Mouse (Mus musculus) kidney, adult 2 months (tissue): Measurements from ENCODE around the gene Htr2b. TPM values are rescaled to one million over a fixed set of nuclear protein-coding genes. Genes with fewer than 3 reads are reported as not detected.

Experiments
- DNase-seq: peaks from one replicate; pipeline ENCODE4 v3.0.0; 2021
- H3K27ac ChIP-seq: fragments of 200-500 bp; 2 replicates; pipeline ENCODE4 v1.5.1; 2012; ENCODE audit warnings: low read depth, low read length, control low read depth, inconsistent platforms; ENCODE audit not compliant: insufficient read depth
- H3K27me3 ChIP-seq: fragments of 200-500 bp; replicated peaks from 2 replicates; pipeline ENCODE4 v1.6.1; 2012; ENCODE audit warnings: mild to moderate bottlenecking, moderate library complexity, low read length, inconsistent platforms; ENCODE audit not compliant: control insufficient read depth, insufficient read depth
- H3K36me3 ChIP-seq: fragments of 200-500 bp; 2 replicates; pipeline ENCODE4 v1.6.1; 2012; ENCODE audit warnings: mild to moderate bottlenecking, moderate library complexity, low read length, inconsistent platforms; ENCODE audit not compliant: control insufficient read depth, insufficient read depth
- H3K4me1 ChIP-seq: fragments of 200-500 bp; 2 replicates; pipeline ENCODE4 v1.6.1; 2011; ENCODE audit warnings: low read length; ENCODE audit not compliant: control insufficient read depth, insufficient read depth
- H3K4me3 ChIP-seq: fragments of 200-500 bp; 2 replicates; pipeline ENCODE4 v1.5.1; 2011; ENCODE audit warnings: mild to moderate bottlenecking, low read depth, low read length, control low read depth; ENCODE audit not compliant: insufficient read depth
- CTCF ChIP-seq: fragments of 200-500 bp; conservative IDR thresholded peaks from 2 replicates; pipeline ENCODE4 v1.5.1; 2011; ENCODE audit warnings: low read depth, mild to moderate bottlenecking, control low read depth, low read length, moderate library complexity, mixed read lengths; ENCODE audit not compliant: insufficient read depth, insufficient read length
- POLR2A ChIP-seq: fragments of 200-500 bp; IDR thresholded peaks from one replicate; pipeline ENCODE4 v1.6.1; 2011; ENCODE audit warnings: low read depth, low read length, control low read depth
- WGBS: fragments of 180-500 bp; shearing (Covaris S2); methylation state at CpG from one replicate; pipeline ENCODE4 v1.1.7; 2018; 5-methylcytosine and 5-hydroxymethylcytosine counted together
- polyA plus RNA-seq: library from polyadenylated mRNA; depleted of rRNA; stranded (reverse); fragments of >200 nt; gene quantifications from 2 replicates; pipeline ENCODE4 v1.2.3, GENCODE M21; 2012

Htr2b gene
- polyA plus RNA-seq, 1 experiment = 0.33 TPM

DNA sequence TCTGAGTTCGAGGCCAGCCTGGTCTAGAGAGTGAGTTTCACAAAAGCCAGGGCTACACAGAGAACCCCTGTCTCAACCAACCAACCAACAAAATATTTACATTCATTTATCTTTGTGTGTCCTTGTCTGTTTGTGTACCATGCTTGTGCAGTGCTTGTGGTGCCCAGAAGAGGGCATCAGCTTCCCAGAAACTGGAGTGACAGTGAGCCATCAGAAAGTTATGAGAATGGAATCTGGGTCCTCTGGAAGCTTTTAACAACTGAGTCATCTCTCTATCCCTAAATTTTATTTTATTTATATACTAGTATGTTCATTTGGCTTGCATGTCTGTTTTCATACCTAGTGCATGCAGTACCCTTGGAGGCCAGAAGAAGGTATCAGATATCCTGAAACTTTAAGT is 40.8 kb upstream of the Htr2b start:
- Histone ChIP-seq H3K4me3 (no peak overlapping the region), H3K27ac (no peak overlapping the region), H3K27me3 (no peaks in the 10 kb centered on the region), H3K36me3 (no peaks in the 10 kb centered on the region), H3K4me1 (peaks cover 4% of the 10 kb centered on the region; the same call in 1 of the 2 replicates)
- DNase-seq = peak; percentile 37
- TF ChIP-seq POLR2A (no peak), CTCF (peak; percentile 65)
- WGBS = 90% methylated on average over 1 of the region's 1 CpGs

GRCm38 (mm10) chr1:86151376-86151775 is 39.6 kb upstream of the Htr2b start:
- Histone ChIP-seq H3K36me3 (no peaks in the 10 kb centered on the region), H3K4me1 (peaks cover 4% of the 10 kb centered on the region; the same call in 1 of the 2 replicates), H3K27ac (no peak overlapping the region), H3K27me3 (no peaks in the 10 kb centered on the region), H3K4me3 (no peak overlapping the region)
- WGBS = 67% methylated on average over 7 of the region's 7 CpGs
- TF ChIP-seq CTCF (no peak), POLR2A (no peak)
- DNase-seq = no peak

DNA sequence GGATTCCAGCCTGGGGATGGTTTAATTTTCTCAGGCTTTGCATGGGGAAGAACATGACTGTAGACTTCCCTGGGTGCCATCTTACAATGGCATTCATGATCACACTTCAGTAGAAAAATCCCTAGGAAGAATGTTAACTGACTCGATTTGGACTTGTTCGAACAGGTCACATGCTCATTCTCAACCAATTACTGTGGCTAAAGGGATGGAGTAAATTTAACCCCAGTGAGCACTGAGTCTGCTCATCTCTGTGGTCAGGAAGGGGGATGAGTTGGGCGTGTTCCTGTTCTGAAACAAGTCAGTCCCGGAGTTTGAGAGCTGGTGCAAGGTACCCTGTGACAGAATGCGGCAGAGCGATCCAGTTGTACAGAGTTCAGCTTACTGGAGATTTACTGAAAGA is 39.2 kb upstream of the Htr2b start:
- Histone ChIP-seq H3K4me1 (peaks cover 4% of the 10 kb centered on the region; the same call in 1 of the 2 replicates), H3K27me3 (no peaks in the 10 kb centered on the region), H3K4me3 (no peak overlapping the region), H3K27ac (no peak overlapping the region), H3K36me3 (no peaks in the 10 kb centered on the region)
- WGBS = 78% methylated on average over 6 of the region's 6 CpGs
- TF ChIP-seq POLR2A = no peak
- no peak for TF ChIP-seq CTCF
- no peak for DNase-seq

- TF ChIP-seq POLR2A (no peak), CTCF (no peak)
- Histone ChIP-seq H3K4me3 (no peak overlapping the region), H3K36me3 (no peaks in the 10 kb centered on the region), H3K27ac (no peak overlapping the region), H3K27me3 (no peaks in the 10 kb centered on the region), H3K4me1 (no peaks in the 10 kb centered on the region)
- 72% methylated on average over 9 of the region's 9 CpGs for WGBS
- DNase-seq = no peak
Observed at GRCm38 (mm10) chr1:86148161-86148560, 36.4 kb upstream of the Htr2b start.

DNA sequence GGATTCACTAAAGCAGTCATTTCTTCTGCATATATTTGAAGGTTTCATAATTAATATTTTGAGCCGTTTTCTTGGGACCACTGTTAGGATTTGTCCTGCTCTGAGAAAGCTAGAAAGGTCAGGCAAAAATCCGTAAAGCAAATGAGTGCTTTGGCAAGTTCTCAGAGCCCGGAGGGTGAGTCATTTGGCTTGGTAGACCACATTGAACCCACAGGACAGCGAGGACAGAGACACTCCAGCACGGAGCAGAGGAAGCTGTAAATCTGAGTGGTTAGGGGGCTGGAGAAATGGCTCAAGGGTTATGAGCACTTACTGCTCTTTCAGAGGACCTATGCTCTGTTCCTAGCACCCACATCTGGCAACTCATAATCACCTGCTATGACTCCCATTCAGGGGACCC is 35.8 kb upstream of the Htr2b start:
- H3K27ac ChIP-seq = no peak overlapping the region
- no peaks in the 10 kb centered on the region for H3K4me1 ChIP-seq
- no peak overlapping the region for H3K4me3 ChIP-seq
- H3K27me3 ChIP-seq = no peaks in the 10 kb centered on the region
- WGBS = 57% methylated on average over 5 of the region's 5 CpGs
- H3K36me3 ChIP-seq = no peaks in the 10 kb centered on the region
- no peak for DNase-seq
- TF ChIP-seq CTCF (no peak), POLR2A (no peak)

GRCm38 (mm10) chr1:86146293-86146692 is 34.5 kb upstream of the Htr2b start:
- DNase-seq = no peak
- WGBS = 83% methylated on average over 5 of the region's 5 CpGs
- TF ChIP-seq CTCF = no peak
- TF ChIP-seq POLR2A = no peak
- no peak overlapping the region for H3K27ac ChIP-seq
- H3K27me3 ChIP-seq = no peaks in the 10 kb centered on the region
- no peak overlapping the region for H3K4me3 ChIP-seq
- no peaks in the 10 kb centered on the region for H3K36me3 ChIP-seq
- no peaks in the 10 kb centered on the region for H3K4me1 ChIP-seq

- Histone ChIP-seq H3K27me3 (no peaks in the 10 kb centered on the region), H3K27ac (no peak overlapping the region), H3K4me3 (no peak overlapping the region), H3K36me3 (no peaks in the 10 kb centered on the region; the same call in 1 of the 2 replicates), H3K4me1 (no peaks in the 10 kb centered on the region)
- TF ChIP-seq CTCF (no peak), POLR2A (no peak)
- DNase-seq = no peak
- 74% methylated on average over 21 of the region's 21 CpGs for WGBS
Observed at GRCm38 (mm10) chr1:86144001-86144944, 32.5 kb upstream of the Htr2b start.
